Mouse (Mus musculus) hindlimb bud, embryonic 11.5 days (tissue): ENCODE results near the gene Bcor.

Experiments used
- DNase-seq: peaks from one replicate; pipeline ENCODE4 v3.0.0-alpha.2; 2012; ENCODE audit warnings: low read depth, low spot score; ENCODE audit errors: extremely low spot score

Gene Bcor

DNA sequence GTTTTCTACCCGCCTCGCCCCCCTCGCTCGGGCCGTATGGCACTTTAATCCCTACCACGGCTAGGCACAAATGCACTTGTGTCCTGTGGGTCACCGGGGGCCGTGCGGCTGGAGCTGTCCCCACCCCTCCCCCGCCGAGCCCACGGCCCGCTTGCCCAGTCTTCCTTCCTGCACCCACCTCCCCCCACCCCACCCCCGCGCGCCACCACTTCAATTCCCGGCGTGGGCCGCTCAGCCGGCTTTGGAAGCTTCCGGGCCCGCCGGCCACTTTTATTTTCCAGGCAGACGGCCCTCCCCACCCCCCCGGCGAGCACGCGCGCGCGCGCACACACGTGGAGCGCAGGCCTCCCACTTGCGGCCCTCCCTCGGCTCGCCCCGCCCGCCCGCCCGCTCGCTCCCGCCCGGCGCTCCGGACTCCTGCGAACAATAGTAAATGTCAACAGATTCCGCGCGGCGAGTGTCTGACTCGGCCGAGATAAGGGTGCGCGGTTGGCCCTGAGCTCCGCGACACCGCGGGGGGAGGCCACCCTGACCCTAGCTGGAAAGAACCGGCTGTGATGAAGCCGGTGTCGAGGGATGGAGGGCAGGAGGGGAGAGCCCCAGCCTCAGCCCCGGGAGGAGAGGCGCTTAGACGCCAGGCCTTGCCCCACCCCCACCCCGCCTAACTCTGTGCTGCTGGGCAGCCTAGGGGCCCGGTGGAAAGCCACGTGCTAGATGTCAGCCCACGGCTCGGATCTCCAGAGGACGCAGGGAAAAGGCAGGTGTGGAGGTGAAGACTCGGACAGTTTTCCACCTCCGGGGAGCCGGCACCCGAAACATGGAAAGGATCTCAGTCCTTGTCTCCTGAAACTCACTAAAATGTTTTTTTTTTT, 153.0 kb downstream of the Bcor start:
- no peak for DNase-seq

DNA sequence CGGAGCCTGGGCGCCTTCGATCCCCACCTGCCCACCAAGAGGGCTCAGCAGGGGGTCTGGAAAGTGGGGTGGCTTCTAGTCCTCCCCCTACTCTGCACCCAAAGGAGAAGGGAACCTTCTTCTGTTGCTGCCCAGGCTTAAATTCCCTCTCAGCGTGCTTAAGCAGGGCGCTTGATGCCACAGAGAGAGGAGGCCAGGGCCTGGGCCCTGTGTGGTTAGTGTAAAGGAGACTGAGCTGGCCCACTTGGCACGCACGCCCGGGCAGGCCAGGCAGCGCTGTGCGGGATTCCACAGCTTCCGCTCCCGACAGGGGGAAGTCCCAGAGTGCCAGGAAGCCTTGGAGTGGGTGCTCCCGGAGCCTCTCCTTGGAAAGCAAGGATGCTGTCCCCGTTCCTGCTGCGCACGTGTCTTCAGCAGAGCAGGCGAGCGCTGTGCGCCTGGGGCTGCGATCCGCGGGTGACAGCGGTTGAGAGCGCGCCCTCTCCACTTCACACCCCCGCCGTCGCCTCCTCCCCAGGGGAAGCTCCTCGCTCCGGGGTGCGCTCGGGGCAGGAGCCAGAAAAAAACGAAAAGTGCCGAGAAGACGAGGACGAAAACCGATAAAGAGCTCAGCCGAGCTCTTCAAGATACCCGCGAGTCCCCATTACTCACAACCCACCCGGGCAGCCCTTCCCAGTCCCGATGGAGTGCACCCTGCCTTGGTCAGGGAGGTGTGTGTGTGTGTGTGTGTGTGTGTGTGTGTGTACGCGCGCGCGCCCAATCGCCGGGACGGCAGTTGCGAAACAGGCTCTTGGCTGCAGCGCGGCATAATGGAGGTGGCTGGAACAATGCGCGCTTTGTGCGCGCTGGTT, 153.9 kb downstream of the Bcor start:
- DNase-seq = no peak

DNA sequence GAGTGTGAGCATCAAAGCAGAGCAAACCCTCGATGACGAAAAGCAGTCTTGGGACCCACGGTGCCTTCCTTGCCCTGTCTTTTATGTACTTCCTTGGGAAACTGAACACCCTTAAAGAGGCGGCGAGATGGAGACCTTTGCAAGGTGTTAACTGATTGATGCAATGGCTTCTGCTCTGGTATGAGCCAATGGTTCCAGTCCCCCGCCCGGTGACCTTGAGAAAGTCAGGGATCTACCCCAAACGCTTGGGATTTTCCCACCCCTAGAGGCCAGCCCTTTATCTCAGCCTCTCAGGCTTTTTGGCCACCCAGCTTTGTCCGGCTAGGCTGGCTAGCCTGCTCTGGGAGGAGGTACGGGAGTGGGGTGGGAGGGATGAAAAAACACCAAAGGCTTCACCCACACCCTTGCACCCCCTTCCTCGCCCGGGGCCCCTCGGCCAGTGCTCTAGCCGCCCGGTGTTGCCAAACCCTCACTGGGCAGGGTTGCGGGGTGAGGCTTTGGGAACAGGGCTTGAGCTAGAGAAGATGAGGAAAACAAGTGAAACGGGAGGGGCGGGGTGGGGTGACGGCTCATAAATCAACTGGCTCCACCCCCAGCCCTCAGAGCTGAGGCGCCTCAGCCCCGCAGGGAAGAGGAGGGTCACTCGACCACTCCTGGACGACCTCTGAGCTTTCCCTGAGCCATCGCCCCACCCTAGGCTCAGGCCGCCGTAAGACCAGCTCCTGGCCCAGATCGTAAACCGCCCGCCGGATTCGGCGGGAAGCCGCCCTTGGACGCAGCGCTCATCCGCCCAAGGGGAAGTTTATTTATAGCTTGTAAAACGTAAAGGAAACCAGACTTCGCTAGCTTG, 154.7 kb downstream of the Bcor start:
- DNase-seq = no peak

DNA sequence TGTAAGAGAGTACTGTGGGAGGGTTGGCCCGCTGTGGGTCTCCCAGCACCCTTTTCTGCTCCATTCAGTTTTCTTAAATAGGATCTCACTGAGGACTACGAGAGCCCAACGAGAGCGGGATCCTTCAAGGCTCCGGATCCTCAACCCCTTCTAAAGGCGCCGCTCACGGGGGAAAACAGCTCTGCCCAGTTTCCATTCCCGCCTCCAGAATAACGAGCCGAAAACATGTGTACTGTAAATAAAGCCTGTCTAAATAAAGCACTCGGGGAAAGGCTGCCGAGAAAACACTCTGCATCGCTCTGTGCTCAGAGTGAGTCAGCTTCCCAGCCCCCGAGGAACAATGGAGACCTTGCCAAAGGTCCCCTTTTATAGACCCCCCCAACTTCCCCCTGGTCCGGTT, 155.7 kb downstream of the Bcor start:
- no peak for DNase-seq

GRCm38 (mm10) chrX:12003947-12004346, 156.2 kb downstream of the Bcor start:
- DNase-seq = no peak

DNA sequence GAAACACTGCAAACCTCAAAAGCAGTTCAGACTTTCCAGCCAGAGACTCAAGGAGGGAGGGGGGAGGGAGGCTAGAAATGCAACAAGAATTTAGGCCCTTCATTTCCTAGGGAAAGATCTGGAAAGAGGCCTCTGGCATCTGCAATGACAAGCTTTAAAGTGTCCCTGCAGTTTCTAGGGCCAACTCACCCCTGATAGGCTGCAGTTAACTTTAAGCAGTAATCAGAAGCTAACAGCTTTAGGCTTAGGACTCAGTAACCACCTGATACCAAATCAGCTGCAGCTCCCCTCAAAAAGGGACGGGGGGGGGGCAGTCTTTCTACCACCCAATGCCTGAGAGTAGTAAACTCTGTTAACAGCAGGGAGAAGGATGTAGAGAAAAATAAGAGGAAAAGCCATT, 156.6 kb downstream of the Bcor start:
- no peak for DNase-seq

GRCm38 (mm10) chrX:12003106-12003505, 157.0 kb downstream of the Bcor start:
- no peak for DNase-seq

DNA sequence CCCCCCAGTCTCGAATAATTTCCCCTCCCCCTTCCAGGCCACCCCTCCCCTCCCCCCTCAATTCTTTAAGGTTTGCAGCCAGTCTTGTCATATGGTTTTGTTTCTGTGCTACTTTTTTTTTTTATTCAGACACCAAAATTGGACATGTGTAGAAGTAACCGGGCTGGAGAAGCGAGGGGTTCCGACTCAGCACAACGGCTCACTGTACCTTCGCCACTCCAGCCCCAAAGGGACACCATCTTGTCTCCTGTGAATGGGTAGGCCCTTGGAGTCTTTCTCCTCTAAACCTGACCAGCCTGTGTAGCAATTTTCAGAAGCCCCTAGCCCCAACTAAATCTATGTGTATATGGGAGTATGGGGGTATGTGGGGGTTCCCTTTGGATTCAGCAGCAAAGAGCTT, 157.6 kb downstream of the Bcor start:
- DNase-seq = no peak

DNA sequence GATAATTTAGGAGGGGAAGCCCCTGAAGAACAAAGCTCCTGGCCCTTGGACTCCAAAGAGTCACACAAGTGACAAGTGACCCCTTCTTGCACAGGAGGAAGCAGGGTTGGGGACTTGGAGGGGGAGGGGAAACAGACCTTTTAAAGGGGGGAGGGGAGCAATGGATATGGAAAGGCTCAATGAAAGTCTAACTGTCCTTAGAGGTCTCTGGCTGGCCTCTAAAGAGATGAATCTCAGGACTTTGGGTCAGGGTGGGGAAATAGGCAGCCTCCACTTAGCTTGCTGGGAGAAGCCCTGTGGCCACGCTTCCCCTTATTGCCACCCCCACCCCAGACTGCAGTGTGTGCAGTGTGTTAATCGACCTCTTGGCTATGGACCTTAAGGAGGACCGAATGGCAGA, 158.2 kb downstream of the Bcor start:
- DNase-seq = no peak

- DNase-seq = no peak
Observed at GRCm38 (mm10) chrX:12001336-12001735, 158.8 kb downstream of the Bcor start.

DNA sequence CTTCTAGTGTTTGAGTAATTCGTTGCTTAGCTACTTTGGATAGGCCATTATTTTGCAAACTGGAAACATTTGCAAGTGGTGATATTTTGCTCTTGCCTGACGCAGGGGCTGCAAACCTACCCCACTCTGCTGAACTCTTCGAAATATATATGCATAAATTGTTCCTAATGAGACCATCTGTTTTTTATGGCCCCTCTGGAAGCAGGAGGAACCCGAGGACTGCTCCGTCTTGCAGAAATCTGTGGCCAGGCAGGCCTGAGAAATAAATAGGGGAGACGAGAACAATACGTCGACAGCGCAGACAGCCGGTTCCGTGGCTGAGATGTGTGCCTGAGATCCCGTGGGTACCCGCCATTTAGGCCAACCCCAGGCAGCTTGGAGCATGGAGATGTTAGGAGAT, 159.5 kb downstream of the Bcor start:
- no peak for DNase-seq

GRCm38 (mm10) chrX:11999951-12000350, 160.2 kb downstream of the Bcor start:
- no peak for DNase-seq

DNA sequence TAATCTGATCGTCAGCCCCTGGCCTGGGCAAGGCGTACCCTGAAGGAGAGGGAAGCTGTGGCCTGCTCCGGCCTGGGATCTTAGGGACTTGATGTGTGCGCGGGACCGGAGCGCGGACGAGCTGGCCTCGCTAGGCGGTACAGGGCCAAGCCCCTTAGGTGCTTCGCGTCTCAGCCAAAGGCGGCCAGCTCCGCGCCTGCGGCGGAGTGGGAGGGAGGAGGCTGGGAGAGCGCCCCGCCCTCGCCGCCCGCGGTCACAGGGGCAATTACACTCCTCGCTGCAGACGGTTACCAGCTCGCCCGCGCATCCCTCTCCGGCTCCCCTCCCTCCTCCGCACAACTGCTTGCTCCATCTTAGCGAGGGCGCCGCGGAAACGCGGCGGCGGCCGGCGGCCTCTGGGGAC, 161.2 kb downstream of the Bcor start:
- no peak for DNase-seq

DNA sequence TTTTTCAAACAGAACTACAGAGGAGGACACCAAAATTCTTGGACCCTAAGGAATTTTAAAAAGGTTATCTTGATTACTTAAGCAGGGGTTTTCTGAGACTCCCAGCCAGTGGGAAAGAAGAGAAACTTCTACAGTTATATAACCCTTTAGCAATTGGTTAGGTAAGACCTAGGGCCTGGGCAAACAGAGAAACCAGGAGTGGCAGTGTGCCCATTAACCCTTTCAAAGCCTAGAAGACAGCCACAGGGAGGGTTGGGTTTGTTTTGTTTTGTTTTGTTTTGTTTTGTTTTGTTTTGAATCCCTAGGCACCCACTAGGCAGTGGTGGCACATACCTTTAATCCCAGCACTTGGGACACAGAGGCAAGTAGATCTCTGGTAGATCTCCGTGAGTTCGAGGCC, 163.3 kb downstream of the Bcor start:
- no peak for DNase-seq

DNA sequence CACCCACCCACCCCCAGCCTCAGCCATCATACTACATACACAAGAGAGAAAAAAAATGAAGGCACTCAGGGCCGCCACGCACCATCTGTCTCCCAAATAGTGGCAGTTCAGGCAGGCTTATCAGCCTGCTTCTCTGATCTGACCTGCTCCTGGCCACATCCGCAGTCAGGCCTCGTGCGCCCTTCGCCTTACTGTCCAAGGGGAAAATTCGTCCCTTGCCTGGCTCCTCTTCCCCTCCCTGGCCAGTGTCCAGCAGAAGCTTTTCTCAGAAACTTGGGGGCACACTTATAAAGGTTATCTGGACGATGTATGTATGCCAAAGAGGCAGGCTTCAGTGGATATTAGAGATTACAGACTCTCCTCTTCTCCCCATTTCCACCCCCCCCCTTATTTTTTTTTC, 163.7 kb downstream of the Bcor start:
- DNase-seq = no peak

DNA sequence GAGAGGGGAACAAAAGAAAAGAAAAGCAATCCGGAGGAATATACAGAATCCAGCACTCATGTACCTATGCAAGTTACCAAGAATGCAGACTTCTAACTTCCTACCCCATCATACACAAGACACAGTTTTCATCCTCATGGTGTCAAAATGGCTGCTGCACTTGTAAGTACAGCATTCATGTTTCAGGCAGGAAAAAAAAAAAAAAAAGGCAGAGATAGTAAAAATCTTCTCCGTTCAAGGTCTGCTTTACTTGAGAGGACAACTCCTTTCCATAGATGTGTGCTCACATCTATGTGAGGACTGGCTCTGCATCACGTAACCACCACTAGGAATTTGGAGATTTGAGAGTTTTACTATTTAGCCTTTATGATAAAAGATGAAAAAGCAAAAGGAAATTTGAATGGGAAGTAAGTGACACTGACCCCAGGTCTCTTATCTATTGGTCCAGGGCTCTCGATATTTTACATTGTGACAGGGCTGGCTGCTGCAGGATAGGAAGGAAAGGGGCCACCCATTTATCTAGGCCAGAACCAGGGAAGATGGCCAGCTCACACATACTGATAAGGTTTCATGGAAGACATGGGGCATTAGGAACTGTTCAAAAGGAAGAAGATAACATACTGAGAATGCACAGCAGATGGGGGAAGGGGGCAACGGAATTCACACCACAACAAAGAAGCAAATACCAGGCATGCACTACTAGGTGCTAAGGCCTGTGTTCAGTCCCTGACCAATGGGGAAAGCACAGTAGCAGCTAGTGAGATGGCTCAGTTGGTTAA, 166.3 kb downstream of the Bcor start:
- no peak for DNase-seq

DNA sequence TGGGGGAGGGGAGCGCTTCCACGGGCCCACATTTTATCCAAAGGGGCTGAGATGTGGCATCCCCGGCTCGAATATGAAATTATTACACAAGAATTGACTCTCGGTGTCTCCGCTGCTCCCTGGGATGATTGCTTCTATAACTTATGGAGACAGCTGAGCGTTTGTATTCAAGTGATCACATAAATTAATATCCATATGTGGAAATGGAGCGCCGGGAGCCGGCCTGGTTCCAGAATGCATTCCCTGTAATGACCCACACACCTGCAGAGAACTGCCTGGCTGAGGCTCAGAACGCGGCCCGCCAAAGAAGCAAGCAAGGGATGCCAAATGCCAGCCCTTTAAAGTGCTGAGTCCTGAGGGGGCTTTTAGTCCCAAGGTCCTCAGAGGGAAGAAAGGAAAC, 170.7 kb downstream of the Bcor start:
- no peak for DNase-seq

DNA sequence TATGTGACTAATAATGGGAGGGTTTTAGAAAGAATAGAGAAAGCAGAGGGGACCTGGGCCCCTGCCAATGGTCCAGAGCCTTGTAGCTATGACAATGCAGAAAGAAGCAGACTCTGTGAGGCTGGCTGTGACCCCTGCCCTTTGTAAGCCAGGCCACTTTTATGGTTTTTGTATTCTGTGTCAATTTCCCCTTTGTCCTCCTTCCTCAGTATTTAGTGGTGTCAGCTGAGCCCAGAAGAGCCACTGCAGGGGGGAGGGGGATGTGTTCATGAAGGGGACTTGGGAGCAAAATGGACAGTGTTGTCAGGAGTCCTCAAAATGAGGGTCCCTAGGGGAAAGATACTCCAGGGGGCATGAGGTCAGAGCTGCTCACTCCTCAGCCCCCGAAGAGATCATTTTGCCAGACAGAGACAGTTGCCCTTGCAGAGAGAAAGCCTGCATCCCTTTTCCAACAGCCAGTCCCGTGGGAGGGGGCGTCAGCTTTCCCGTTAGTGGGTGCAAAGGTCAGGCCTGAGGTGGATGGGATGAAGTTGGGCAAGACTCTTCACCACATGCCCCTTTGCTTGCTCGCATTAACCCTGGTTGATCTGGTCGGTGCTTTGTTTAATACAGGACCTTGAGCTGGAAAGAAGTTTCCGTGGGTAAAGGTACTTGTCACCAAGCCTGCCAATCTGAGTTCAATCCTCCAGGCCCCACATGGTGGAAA, 171.8 kb downstream of the Bcor start:
- no peak for DNase-seq

- no peak for DNase-seq
Observed at GRCm38 (mm10) chrX:11987602-11988001, 172.6 kb downstream of the Bcor start.
